Mouse (Mus musculus) liver, postnatal 0 days (tissue): ENCODE measurements around the gene Serpinb9. TPM values are rescaled to one million over a fixed set of nuclear protein-coding genes. Genes with fewer than 3 reads are reported as not detected.

Source experiments
- ATAC-seq: fragments of 200-750 bp; cut with Nextera tagmentation; 2 replicates; pipeline ENCODE4 v1.8.0; 2017; ENCODE audit warnings: mild to moderate bottlenecking, moderate library complexity
- DNase-seq: peaks from one replicate; pipeline ENCODE4 v3.0.0-alpha.2; 2016
- H3K27ac ChIP-seq: fragments of 300-500 bp; sonication (generic); 2 replicates; pipeline ENCODE4 v1.5.1; 2014; ENCODE audit warnings: antibody characterized with exemption, moderate library complexity, mild to moderate bottlenecking, low read depth
- H3K27me3 ChIP-seq: fragments of 300-500 bp; sonication (generic); 2 replicates; pipeline ENCODE4 v1.6.1; 2014; ENCODE audit warnings: low read length, control low read depth, mixed read lengths; ENCODE audit not compliant: insufficient read depth
- H3K36me3 ChIP-seq: fragments of 300-500 bp; sonication (generic); replicated peaks from 2 replicates; pipeline ENCODE4 v1.6.1; 2014; ENCODE audit warnings: mild to moderate bottlenecking, control low read depth, low read length, moderate library complexity, mixed read lengths; ENCODE audit not compliant: insufficient read depth
- H3K4me1 ChIP-seq: fragments of 300-500 bp; sonication (generic); 2 replicates; pipeline ENCODE4 v1.6.1; 2014; ENCODE audit warnings: antibody characterized with exemption, mild to moderate bottlenecking, control low read depth; ENCODE audit not compliant: insufficient read depth
- H3K4me2 ChIP-seq: fragments of 300-500 bp; sonication (generic); 2 replicates; pipeline ENCODE4 v1.6.1; 2014; ENCODE audit warnings: low read depth, mild to moderate bottlenecking, low read length, moderate library complexity, mixed read lengths
- H3K4me3 ChIP-seq: fragments of 300-500 bp; sonication (generic); 2 replicates; pipeline ENCODE4 v1.5.1; 2014; ENCODE audit warnings: low read depth, low read length
- H3K9ac ChIP-seq: fragments of 300-500 bp; sonication (generic); replicated peaks from 2 replicates; pipeline ENCODE4 v1.6.1; 2014; ENCODE audit warnings: mild to moderate bottlenecking, moderate library complexity
- H3K9me3 ChIP-seq: fragments of 300-500 bp; sonication (generic); 2 replicates; pipeline ENCODE4 v1.6.1; 2016; ENCODE audit warnings: mild to moderate bottlenecking, control low read depth, low read length, mixed read lengths
- CTCF ChIP-seq: sonication (generic); IDR thresholded peaks from 2 replicates; pipeline ENCODE4 v1.5.1; 2016; ENCODE audit warnings: antibody characterized with exemption, low read depth
- EP300 ChIP-seq: IDR thresholded peaks from 2 replicates; pipeline ENCODE4 v1.6.1; 2016; ENCODE audit warnings: antibody characterized with exemption, low read depth, mild to moderate bottlenecking
- WGBS: fragments of 180-500 bp; shearing (Covaris S2); extraction: QIAGEN DNeasy Blood & Tissue Kit; methylation state at CpG from one replicate; pipeline ENCODE4 v1.1.7; 2014; ENCODE audit not compliant: insufficient replicate concordance; 5-methylcytosine and 5-hydroxymethylcytosine counted together
- polyA plus RNA-seq: library from polyadenylated mRNA; unstranded; fragments of >200 nt; fragmentation: Nextera tagmentation; extraction: Ambion mirVana; gene quantifications from 2 replicates; pipeline ENCODE4 v1.2.1, GENCODE M21; 2015

The Serpinb9 gene
- polyA plus RNA-seq, 1 experiment from 2014 or later: 2.2 TPM

GRCm38 (mm10) chr13:33006555-33006954, 3.5 kb downstream of the Serpinb9 start:
- ATAC-seq: no peak
- 78% methylated on average over 3 of the region's 3 CpGs for WGBS

GRCm38 (mm10) chr13:33012395-33012794, 9.3 kb downstream of the Serpinb9 start:
- no peak overlapping the region for H3K9ac ChIP-seq
- ATAC-seq (no peak), DNase-seq (no peak)
- H3K27ac ChIP-seq: no peak overlapping the region
- H3K4me1 ChIP-seq: no peaks in the 10 kb centered on the region
- no peaks in the 10 kb centered on the region for H3K27me3 ChIP-seq
- H3K4me3 ChIP-seq: no peak overlapping the region
- no peaks in the 10 kb centered on the region for H3K36me3 ChIP-seq
- H3K4me2 ChIP-seq: no peak overlapping the region
- H3K9me3 ChIP-seq: no peaks in the 10 kb centered on the region
- 64% methylated on average over 1 of the region's 1 CpGs for WGBS
- no peak for TF ChIP-seq EP300
- TF ChIP-seq CTCF: no peak

More at GRCm38 (mm10) chr13:33006555-33006954, 3.5 kb downstream of the Serpinb9 start:
- no peaks in the 10 kb centered on the region for H3K27me3 ChIP-seq
- no peak overlapping the region for H3K4me3 ChIP-seq
- H3K9ac ChIP-seq: no peak overlapping the region
- no peaks in the 10 kb centered on the region for H3K9me3 ChIP-seq
- H3K4me1 ChIP-seq: peaks cover 21% of the 10 kb centered on the region
- H3K36me3 ChIP-seq: no peaks in the 10 kb centered on the region
- no peak overlapping the region for H3K4me2 ChIP-seq
- TF ChIP-seq EP300: no peak
- H3K27ac ChIP-seq: no peak overlapping the region
- no peak for DNase-seq

GRCm38 (mm10) chr13:33013271-33013670, 10.2 kb downstream of the Serpinb9 start:
- H3K4me2 ChIP-seq: no peak overlapping the region
- H3K4me3 ChIP-seq: no peak overlapping the region
- no peaks in the 10 kb centered on the region for H3K4me1 ChIP-seq
- no peak for DNase-seq
- ATAC-seq: no peak
- H3K9me3 ChIP-seq: no peaks in the 10 kb centered on the region
- 62% methylated on average over 2 of the region's 2 CpGs for WGBS
- TF ChIP-seq EP300 (no peak), CTCF (no peak)
- no peak overlapping the region for H3K9ac ChIP-seq
- no peaks in the 10 kb centered on the region for H3K36me3 ChIP-seq
- H3K27me3 ChIP-seq: no peaks in the 10 kb centered on the region
- H3K27ac ChIP-seq: no peak overlapping the region

- DNase-seq (no peak), ATAC-seq (no peak)
- Histone ChIP-seq H3K4me3 (no peak overlapping the region), H3K4me2 (no peak overlapping the region), H3K27ac (no peak overlapping the region), H3K36me3 (no peaks in the 10 kb centered on the region), H3K9me3 (no peaks in the 10 kb centered on the region; the same call in 1 of the 2 replicates), H3K27me3 (no peaks in the 10 kb centered on the region), H3K9ac (no peak overlapping the region), H3K4me1 (no peaks in the 10 kb centered on the region)
- WGBS: 78% methylated on average over 1 of the region's 1 CpGs
- no peak for TF ChIP-seq CTCF
These were observed 19.3 kb downstream of the Serpinb9 start for GRCm38 (mm10) chr13:33022371-33022770.

- no peaks in the 10 kb centered on the region for H3K27me3 ChIP-seq
- H3K27ac ChIP-seq: no peak overlapping the region
- no peak for DNase-seq
- no peak overlapping the region for H3K9ac ChIP-seq
- no peak for ATAC-seq
- 74% methylated on average over 1 of the region's 1 CpGs for WGBS
- H3K4me3 ChIP-seq: no peak overlapping the region
- no peak overlapping the region for H3K4me2 ChIP-seq
- H3K9me3 ChIP-seq: no peaks in the 10 kb centered on the region
- no peaks in the 10 kb centered on the region for H3K4me1 ChIP-seq
- no peak for TF ChIP-seq EP300
- TF ChIP-seq CTCF: no peak
- H3K36me3 ChIP-seq: no peaks in the 10 kb centered on the region
These were observed 23.5 kb downstream of the Serpinb9 start for GRCm38 (mm10) chr13:33026427-33027057.

- H3K36me3 ChIP-seq: no peaks in the 10 kb centered on the region
- DNase-seq (no peak), ATAC-seq (no peak)
- no peaks in the 10 kb centered on the region for H3K9me3 ChIP-seq
- no peak within 1 kb of the TSS for H3K4me2 ChIP-seq
- H3K27ac ChIP-seq: no peak within 1 kb of the TSS
- H3K9ac ChIP-seq: no peak within 1 kb of the TSS
- WGBS: 82% methylated on average over 2 of the region's 2 CpGs
- TF ChIP-seq EP300: no peak
- no peak for TF ChIP-seq CTCF
- no peak within 1 kb of the TSS for H3K4me3 ChIP-seq
- H3K4me1 ChIP-seq: no peaks in the 10 kb centered on the region
- H3K27me3 ChIP-seq: no peaks in the 10 kb centered on the region
These were observed 24.2 kb downstream of the Serpinb9 start, which contains the start of gene Serpinb9b for GRCm38 (mm10) chr13:33027244-33027643. Gene Serpinb9b, plus strand, starts transcription at chr13:33027416.

GRCm38 (mm10) chr13:33028146-33028545, 25.1 kb downstream of the Serpinb9 start:
- no peaks in the 10 kb centered on the region for H3K27me3 ChIP-seq
- DNase-seq: no peak
- H3K4me3 ChIP-seq: no peak overlapping the region
- no peak overlapping the region for H3K9ac ChIP-seq
- no peaks in the 10 kb centered on the region for H3K9me3 ChIP-seq
- H3K27ac ChIP-seq: no peak overlapping the region
- no peaks in the 10 kb centered on the region for H3K36me3 ChIP-seq
- 44% methylated on average over 2 of the region's 2 CpGs for WGBS
- no peak for TF ChIP-seq EP300
- no peak for TF ChIP-seq CTCF
- no peak overlapping the region for H3K4me2 ChIP-seq
- no peaks in the 10 kb centered on the region for H3K4me1 ChIP-seq
- no peak for ATAC-seq
